Mouse (Mus musculus) midbrain, embryonic 13.5 days (tissue): ENCODE results near the gene Xpnpep1. TPM values are rescaled to one million over a fixed set of nuclear protein-coding genes. Genes with fewer than 3 reads are reported as not detected.
A peak's percentile ranks its signal among the peaks of the same experiment; 100 is the strongest.

Experiments
- ATAC-seq: fragments of 200-750 bp; cut with Nextera tagmentation; 2 replicates; pipeline ENCODE4 v1.8.0; 2017; ENCODE audit warnings: mild to moderate bottlenecking, moderate TSS enrichment, moderate library complexity
- H3K27ac ChIP-seq: fragments of 300-500 bp; sonication (generic); 2 replicates; pipeline ENCODE4 v1.5.1; 2015; ENCODE audit warnings: inconsistent platforms, mild to moderate bottlenecking, moderate library complexity
- H3K27me3 ChIP-seq: fragments of 300-500 bp; sonication (generic); 2 replicates; pipeline ENCODE4 v1.6.1; 2015; ENCODE audit warnings: mild to moderate bottlenecking, inconsistent platforms
- H3K36me3 ChIP-seq: fragments of 300-500 bp; sonication (generic); 2 replicates; pipeline ENCODE4 v1.6.1; 2015; ENCODE audit warnings: mild to moderate bottlenecking, inconsistent platforms
- H3K4me1 ChIP-seq: fragments of 300-500 bp; sonication (generic); replicated peaks from 2 replicates; pipeline ENCODE4 v1.6.1; 2015; ENCODE audit warnings: inconsistent platforms
- H3K4me2 ChIP-seq: fragments of 300-500 bp; sonication (generic); replicated peaks from 2 replicates; pipeline ENCODE4 v1.6.1; 2015; ENCODE audit warnings: moderate library complexity, mild to moderate bottlenecking, inconsistent platforms
- H3K4me3 ChIP-seq: fragments of 300-500 bp; sonication (generic); replicated peaks from 2 replicates; pipeline ENCODE4 v1.5.1; 2015; ENCODE audit warnings: mild to moderate bottlenecking, inconsistent platforms
- H3K9ac ChIP-seq: fragments of 300-500 bp; sonication (generic); replicated peaks from 2 replicates; pipeline ENCODE4 v1.6.1; 2015; ENCODE audit warnings: mild to moderate bottlenecking, inconsistent platforms
- H3K9me3 ChIP-seq: fragments of 300-500 bp; sonication (generic); 2 replicates; pipeline ENCODE4 v1.6.1; 2016; ENCODE audit warnings: mild to moderate bottlenecking, inconsistent platforms
- WGBS: fragments of 180-500 bp; shearing (Covaris S2); methylation state at CpG from one replicate; pipeline ENCODE4 v1.1.7; 2015; 5-methylcytosine and 5-hydroxymethylcytosine counted together
- polyA plus RNA-seq: library from polyadenylated mRNA; unstranded; fragments of >200 nt; fragmentation: Nextera tagmentation; extraction: Ambion mirVana; gene quantifications from 2 replicates; pipeline ENCODE4 v1.2.1, GENCODE M21; 2015

Gene Xpnpep1
- 121 and 129 TPM in 2 replicates for polyA plus RNA-seq

DNA sequence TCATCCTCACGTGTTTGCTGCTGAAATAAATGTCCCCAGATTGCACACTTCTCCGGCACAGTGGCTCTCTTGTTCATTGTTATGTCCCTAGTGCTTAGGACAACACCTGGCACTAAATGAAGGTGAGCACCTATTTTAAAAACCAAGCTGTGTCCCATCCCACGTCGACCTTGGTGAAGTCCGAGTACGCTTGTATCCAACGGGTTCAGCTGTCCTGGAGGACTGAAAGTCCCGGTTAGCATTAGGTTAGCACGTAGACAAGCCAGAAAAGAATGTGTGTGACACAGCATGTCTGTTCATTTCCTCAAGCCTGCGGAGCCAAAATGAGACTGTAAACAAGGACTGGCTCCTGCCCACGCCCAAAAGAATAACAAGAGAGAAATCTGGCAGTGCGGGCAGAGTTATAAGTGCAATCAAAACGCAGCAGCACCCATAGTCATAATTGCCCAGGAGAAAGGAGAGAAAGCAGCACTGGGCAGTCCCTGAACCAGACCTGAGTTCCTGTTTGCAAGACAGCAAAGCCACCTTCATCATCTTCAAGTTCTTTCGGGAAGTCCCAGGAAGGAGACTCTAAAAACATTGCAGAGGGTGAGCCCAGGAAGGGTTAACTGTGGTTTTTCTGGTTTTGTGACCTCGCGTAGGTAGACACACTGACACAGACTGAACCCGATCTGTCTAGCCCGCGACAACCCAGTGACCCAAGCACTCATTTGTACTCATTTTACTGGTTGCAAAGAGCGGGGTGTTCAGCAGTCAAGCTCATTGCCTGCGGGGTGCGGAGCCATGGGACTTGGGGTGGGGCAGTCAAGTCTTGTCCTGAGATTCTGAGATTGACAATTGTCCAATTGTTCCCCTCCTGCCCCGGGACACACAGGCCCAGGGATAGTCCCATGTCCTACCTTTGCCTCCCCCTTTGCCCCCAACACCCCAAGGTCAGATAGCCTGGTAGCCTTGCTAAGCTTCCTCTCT, at the start of gene Xpnpep1:
TSS of gene Xpnpep1 (minus strand) at position 51 of the 969 bp plus-strand sequence.
- 0 out of 2 replicates have a peak within 1 kb of the TSS, but pooled peaks have one; percentile 92 for H3K27ac ChIP-seq
- no peaks in the 10 kb centered on the region for H3K36me3 ChIP-seq
- peak within 1 kb of the TSS; percentile 93 for H3K4me3 ChIP-seq
- no peak for ATAC-seq
- 90% methylated on average over 23 of the region's 23 CpGs for WGBS
- H3K4me1 ChIP-seq, result peaks cover 13% of the 10 kb centered on the region
- H3K9ac ChIP-seq, result peak within 1 kb of the TSS; percentile 95
- H3K9me3 ChIP-seq, result no peaks in the 10 kb centered on the region
- no peaks in the 10 kb centered on the region for H3K27me3 ChIP-seq
- peak within 1 kb of the TSS; percentile 67 for H3K4me2 ChIP-seq

GRCm38 (mm10) chr19:53087268-53088143, 47.5 kb upstream of the Xpnpep1 start:
- ATAC-seq, result peak; percentile 72; the same call in 1 of the 2 replicates
- peaks cover 15% of the 10 kb centered on the region for H3K4me1 ChIP-seq
- H3K9me3 ChIP-seq, result no peaks in the 10 kb centered on the region
- H3K4me3 ChIP-seq, result no peak overlapping the region
- no peak overlapping the region for H3K9ac ChIP-seq
- WGBS, result 36% methylated on average over 25 of the region's 25 CpGs
- H3K27me3 ChIP-seq, result no peaks in the 10 kb centered on the region; the same call in 1 of the 2 replicates
- H3K36me3 ChIP-seq, result no peaks in the 10 kb centered on the region
- peak overlapping the region; percentile 39 for H3K27ac ChIP-seq
- peak overlapping the region; percentile 37 for H3K4me2 ChIP-seq

DNA sequence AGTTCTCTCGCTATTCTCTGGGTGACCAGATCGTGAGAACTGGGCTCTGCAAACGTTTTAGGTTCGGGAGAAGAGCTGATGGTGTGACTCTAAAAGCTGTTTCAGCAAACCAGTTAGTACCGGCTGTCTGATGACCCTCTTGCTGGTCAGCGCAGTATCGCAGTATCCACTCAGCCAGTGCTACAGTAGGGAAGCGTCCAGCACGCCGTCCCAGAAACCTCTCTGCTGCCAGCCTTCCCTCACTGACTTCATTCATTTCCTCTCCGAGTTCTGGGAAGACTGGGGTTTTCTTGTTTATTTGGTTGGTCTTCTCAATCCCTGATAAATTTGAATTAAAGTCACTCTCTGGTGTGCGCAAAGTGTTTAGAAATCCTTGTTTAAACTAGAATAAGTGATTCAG, 46.8 kb upstream of the Xpnpep1 start:
- 66% methylated on average over 12 of the region's 12 CpGs for WGBS
- no peak overlapping the region for H3K4me3 ChIP-seq
- no peaks in the 10 kb centered on the region for H3K9me3 ChIP-seq
- no peaks in the 10 kb centered on the region for H3K36me3 ChIP-seq
- no peak overlapping the region for H3K27ac ChIP-seq
- peaks cover 15% of the 10 kb centered on the region for H3K4me1 ChIP-seq
- H3K4me2 ChIP-seq, result peak overlapping the region; percentile 37; the same call in 1 of the 2 replicates
- no peaks in the 10 kb centered on the region; the same call in 1 of the 2 replicates for H3K27me3 ChIP-seq
- H3K9ac ChIP-seq, result no peak overlapping the region
- no peak for ATAC-seq

- ATAC-seq, result no peak
- H3K36me3 ChIP-seq, result no peaks in the 10 kb centered on the region
- peaks cover 13% of the 10 kb centered on the region for H3K4me1 ChIP-seq
- 67% methylated on average over 5 of the region's 5 CpGs for WGBS
- H3K9me3 ChIP-seq, result no peaks in the 10 kb centered on the region
- H3K27ac ChIP-seq, result no peak overlapping the region
- H3K9ac ChIP-seq, result no peak overlapping the region
- no peak overlapping the region for H3K4me3 ChIP-seq
- no peaks in the 10 kb centered on the region for H3K27me3 ChIP-seq
- H3K4me2 ChIP-seq, result no peak overlapping the region
These were observed 44.7 kb upstream of the Xpnpep1 start for GRCm38 (mm10) chr19:53084735-53085134.

- Histone ChIP-seq H3K36me3 (no peaks in the 10 kb centered on the region), H3K4me2 (no peak overlapping the region), H3K9ac (no peak overlapping the region), H3K9me3 (no peaks in the 10 kb centered on the region), H3K4me1 (peaks cover 13% of the 10 kb centered on the region), H3K27ac (no peak overlapping the region), H3K4me3 (no peak overlapping the region), H3K27me3 (no peaks in the 10 kb centered on the region)
- ATAC-seq, result no peak
- 93% methylated on average over 8 of the region's 8 CpGs for WGBS
These were observed 42.8 kb upstream of the Xpnpep1 start for GRCm38 (mm10) chr19:53082862-53083261.

DNA sequence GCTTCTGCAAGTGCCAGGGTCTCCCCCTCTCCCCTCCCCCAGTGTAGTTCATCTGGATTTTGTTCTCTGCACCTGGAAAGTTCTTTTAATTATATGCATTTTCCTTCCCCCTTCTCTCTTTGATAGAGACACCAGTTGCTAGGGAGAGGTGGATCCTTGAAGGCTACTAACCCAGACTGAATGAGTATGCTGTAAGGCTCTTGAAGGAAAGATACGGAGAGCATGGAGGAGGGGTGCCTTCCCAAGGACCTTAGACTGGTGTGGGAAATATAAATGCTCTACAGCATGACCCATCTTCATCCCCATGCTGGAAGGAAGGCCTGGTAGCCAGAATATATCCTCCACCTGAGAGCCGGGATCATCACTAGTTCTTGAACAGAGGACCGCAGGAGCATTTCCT, 41.3 kb upstream of the Xpnpep1 start:
- ATAC-seq, result no peak
- H3K4me1 ChIP-seq, result 0 out of 2 replicates have a peak, but pooled peaks cover 5% of the 10 kb centered on the region
- no peaks in the 10 kb centered on the region for H3K9me3 ChIP-seq
- no peak overlapping the region for H3K27ac ChIP-seq
- H3K36me3 ChIP-seq, result no peaks in the 10 kb centered on the region
- no peak overlapping the region for H3K4me3 ChIP-seq
- no peak overlapping the region for H3K4me2 ChIP-seq
- 77% methylated on average over 3 of the region's 3 CpGs for WGBS
- H3K9ac ChIP-seq, result no peak overlapping the region
- no peaks in the 10 kb centered on the region for H3K27me3 ChIP-seq

DNA sequence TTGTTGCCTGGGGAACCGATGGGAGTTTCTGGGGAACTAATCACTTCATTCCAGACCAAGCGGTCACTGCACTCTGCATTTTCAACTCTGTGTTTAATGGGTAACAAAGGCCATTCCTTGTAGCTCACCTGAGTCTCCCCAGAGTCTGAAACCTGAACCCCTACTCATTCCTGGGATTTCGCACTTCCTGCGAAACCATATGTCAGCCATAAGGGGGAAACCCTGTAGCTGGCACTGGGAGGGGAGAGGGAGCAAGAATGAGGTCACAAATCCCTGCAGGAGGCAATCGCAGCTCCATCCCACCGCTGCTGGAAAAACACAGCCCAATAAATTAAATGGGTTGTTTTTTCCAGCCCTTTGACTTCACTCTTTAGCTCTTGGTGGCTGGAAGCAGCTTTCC, 40.9 kb upstream of the Xpnpep1 start:
- no peak overlapping the region for H3K4me2 ChIP-seq
- H3K36me3 ChIP-seq, result no peaks in the 10 kb centered on the region
- no peak for ATAC-seq
- H3K9me3 ChIP-seq, result no peaks in the 10 kb centered on the region
- H3K27ac ChIP-seq, result no peak overlapping the region
- 0 out of 2 replicates have a peak, but pooled peaks cover 5% of the 10 kb centered on the region for H3K4me1 ChIP-seq
- no peaks in the 10 kb centered on the region for H3K27me3 ChIP-seq
- H3K9ac ChIP-seq, result no peak overlapping the region
- 42% methylated on average over 6 of the region's 6 CpGs for WGBS
- H3K4me3 ChIP-seq, result no peak overlapping the region

DNA sequence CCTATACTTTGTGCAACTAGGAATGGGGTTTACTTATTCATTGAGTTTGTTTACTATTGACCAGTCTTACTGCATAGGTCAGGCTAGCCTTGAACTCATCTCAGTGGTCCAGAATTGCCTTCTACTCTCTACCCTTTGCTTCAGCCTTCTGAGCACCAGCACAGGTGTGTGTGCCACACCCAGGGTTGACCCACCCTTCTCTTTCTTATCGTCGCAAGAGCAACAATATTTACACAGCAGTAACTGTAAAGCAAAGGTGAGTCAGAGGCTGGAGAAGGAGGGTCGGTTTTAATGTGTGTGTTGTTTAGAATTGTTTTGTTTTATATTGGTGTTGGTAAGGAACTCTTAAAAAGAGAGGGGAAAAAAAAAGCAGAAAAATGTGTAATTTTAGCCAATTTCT, 40.5 kb upstream of the Xpnpep1 start:
- H3K4me1 ChIP-seq, result 0 out of 2 replicates have a peak, but pooled peaks cover 5% of the 10 kb centered on the region
- H3K36me3 ChIP-seq, result no peaks in the 10 kb centered on the region
- no peak overlapping the region for H3K27ac ChIP-seq
- no peak for ATAC-seq
- H3K9me3 ChIP-seq, result no peaks in the 10 kb centered on the region
- H3K27me3 ChIP-seq, result no peaks in the 10 kb centered on the region
- H3K9ac ChIP-seq, result no peak overlapping the region
- 86% methylated on average over 3 of the region's 3 CpGs for WGBS
- H3K4me2 ChIP-seq, result no peak overlapping the region
- H3K4me3 ChIP-seq, result no peak overlapping the region

DNA sequence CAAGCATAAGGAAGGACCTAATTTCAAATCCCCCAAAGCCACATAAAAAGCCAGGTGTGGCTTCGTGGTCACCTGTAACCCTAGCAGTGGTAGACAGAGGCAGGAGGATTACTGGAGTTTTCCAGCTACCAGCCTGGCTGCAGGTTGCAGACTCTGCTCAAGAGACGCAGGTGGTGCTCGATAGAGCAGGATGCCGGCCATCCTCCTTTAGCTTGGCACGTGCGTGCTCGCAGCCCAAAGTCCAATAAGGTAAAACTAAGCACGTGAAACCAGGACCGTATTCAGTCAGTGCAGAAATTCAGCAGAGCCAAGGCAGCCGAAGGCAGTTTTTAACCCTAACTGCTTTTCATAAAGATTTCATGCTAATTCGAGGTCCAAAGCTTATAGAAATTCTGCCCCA, 40.0 kb upstream of the Xpnpep1 start:
- no peak overlapping the region for H3K9ac ChIP-seq
- H3K27me3 ChIP-seq, result no peaks in the 10 kb centered on the region
- no peaks in the 10 kb centered on the region for H3K36me3 ChIP-seq
- 0 out of 2 replicates have a peak, but pooled peaks cover 5% of the 10 kb centered on the region for H3K4me1 ChIP-seq
- 89% methylated on average over 11 of the region's 11 CpGs for WGBS
- no peaks in the 10 kb centered on the region for H3K9me3 ChIP-seq
- no peak overlapping the region for H3K4me3 ChIP-seq
- H3K27ac ChIP-seq, result no peak overlapping the region
- no peak for ATAC-seq
- no peak overlapping the region for H3K4me2 ChIP-seq

GRCm38 (mm10) chr19:53078271-53079085, 38.5 kb upstream of the Xpnpep1 start:
- no peak overlapping the region for H3K27ac ChIP-seq
- 0 out of 2 replicates have a peak, but pooled peaks cover 5% of the 10 kb centered on the region for H3K4me1 ChIP-seq
- H3K9ac ChIP-seq, result no peak overlapping the region
- H3K36me3 ChIP-seq, result no peaks in the 10 kb centered on the region
- H3K9me3 ChIP-seq, result no peaks in the 10 kb centered on the region
- WGBS, result 86% methylated on average over 9 of the region's 9 CpGs
- H3K4me3 ChIP-seq, result no peak overlapping the region
- ATAC-seq, result no peak
- H3K4me2 ChIP-seq, result no peak overlapping the region
- no peaks in the 10 kb centered on the region for H3K27me3 ChIP-seq

GRCm38 (mm10) chr19:53077278-53077677, 37.3 kb upstream of the Xpnpep1 start:
- Histone ChIP-seq H3K4me1 (0 out of 2 replicates have a peak, but pooled peaks cover 5% of the 10 kb centered on the region), H3K4me3 (no peak overlapping the region), H3K27ac (no peak overlapping the region), H3K36me3 (no peaks in the 10 kb centered on the region), H3K4me2 (no peak overlapping the region), H3K9me3 (no peaks in the 10 kb centered on the region), H3K27me3 (no peaks in the 10 kb centered on the region), H3K9ac (no peak overlapping the region)
- 89% methylated on average over 5 of the region's 5 CpGs for WGBS
- ATAC-seq, result no peak
